Mouse (Mus musculus) embryonic facial prominence, embryonic 13.5 days (tissue): ENCODE measurements at regions not wholly inside any gene's neighbourhood (a gene's known extent, or its start where the extent isn't known, plus 50 kb on each side); places are given as distances from the start of the nearest gene placed in this dataset.

Source experiments
- ATAC-seq: fragments of 200-750 bp; cut with Nextera tagmentation; 2 replicates; pipeline ENCODE4 v1.8.0; 2017; ENCODE audit warnings: low read depth; ENCODE audit not compliant: insufficient number of reproducible peaks, insufficient read depth, low FRiP score, low TSS enrichment
- H3K27ac ChIP-seq: fragments of 300-500 bp; sonication (generic); 2 replicates; pipeline ENCODE4 v1.5.1; 2015; ENCODE audit warnings: moderate library complexity, mild to moderate bottlenecking, inconsistent platforms
- H3K27me3 ChIP-seq: fragments of 300-500 bp; sonication (generic); 2 replicates; pipeline ENCODE4 v1.6.1; 2015; ENCODE audit warnings: mild to moderate bottlenecking, inconsistent platforms
- H3K36me3 ChIP-seq: fragments of 300-500 bp; sonication (generic); 2 replicates; pipeline ENCODE4 v1.6.1; 2015; ENCODE audit warnings: mild to moderate bottlenecking, inconsistent platforms
- H3K4me1 ChIP-seq: fragments of 300-500 bp; sonication (generic); 2 replicates; pipeline ENCODE4 v1.6.1; 2015; ENCODE audit warnings: inconsistent platforms
- H3K4me2 ChIP-seq: fragments of 300-500 bp; sonication (generic); 2 replicates; pipeline ENCODE4 v1.6.1; 2015; ENCODE audit warnings: moderate library complexity, mild to moderate bottlenecking, inconsistent platforms
- H3K4me3 ChIP-seq: fragments of 300-500 bp; sonication (generic); 2 replicates; pipeline ENCODE4 v1.5.1; 2015; ENCODE audit warnings: mild to moderate bottlenecking, inconsistent platforms
- H3K9ac ChIP-seq: fragments of 300-500 bp; sonication (generic); 2 replicates; pipeline ENCODE4 v1.6.1; 2015; ENCODE audit warnings: mild to moderate bottlenecking, inconsistent platforms
- H3K9me3 ChIP-seq: fragments of 300-500 bp; sonication (generic); 2 replicates; pipeline ENCODE4 v1.6.1; 2016; ENCODE audit warnings: inconsistent platforms
- whole genome bisulfite sequencing: fragments of 180-500 bp; shearing (Covaris S2); methylation state at CpG from one replicate; pipeline ENCODE4 v1.1.7; 2015; ENCODE audit warnings: mixed read lengths; 5-methylcytosine and 5-hydroxymethylcytosine counted together

GRCm38 (mm10) chr13:51899319-51900042, 53.0 kb downstream of the Gadd45g start:
- WGBS: 36% methylated on average over 9 of the region's 9 CpGs
- H3K4me2 ChIP-seq: no peak overlapping the region
- no peaks in the 10 kb centered on the region for H3K27me3 ChIP-seq
- H3K36me3 ChIP-seq: no peaks in the 10 kb centered on the region
- H3K4me3 ChIP-seq: no peak overlapping the region
- peaks cover 22% of the 10 kb centered on the region for H3K4me1 ChIP-seq
- no peaks in the 10 kb centered on the region for H3K9me3 ChIP-seq
- no peak overlapping the region for H3K9ac ChIP-seq
- 0 out of 2 replicates have a peak, but pooled peaks have one; percentile 15 for ATAC-seq
- H3K27ac ChIP-seq: no peak overlapping the region

GRCm38 (mm10) chr13:51900043-51900440, 53.6 kb downstream of the Gadd45g start:
- WGBS: 73% methylated on average over 3 of the region's 3 CpGs
- no peak for ATAC-seq
- H3K27me3 ChIP-seq: no peaks in the 10 kb centered on the region
- no peak overlapping the region for H3K4me2 ChIP-seq
- H3K9ac ChIP-seq: no peak overlapping the region
- peaks cover 22% of the 10 kb centered on the region for H3K4me1 ChIP-seq
- H3K27ac ChIP-seq: no peak overlapping the region
- H3K9me3 ChIP-seq: no peaks in the 10 kb centered on the region
- H3K4me3 ChIP-seq: no peak overlapping the region
- H3K36me3 ChIP-seq: no peaks in the 10 kb centered on the region

- H3K4me1 ChIP-seq: peaks cover 22% of the 10 kb centered on the region
- H3K27ac ChIP-seq: peak overlapping the region; percentile 73
- ATAC-seq: no peak
- peak overlapping the region; percentile 58; the same call in 1 of the 2 replicates for H3K9ac ChIP-seq
- H3K36me3 ChIP-seq: no peaks in the 10 kb centered on the region
- H3K4me2 ChIP-seq: peak overlapping the region; percentile 55
- no peaks in the 10 kb centered on the region for H3K9me3 ChIP-seq
- H3K27me3 ChIP-seq: no peaks in the 10 kb centered on the region
- WGBS: 26% methylated on average over 19 of the region's 19 CpGs
- peak overlapping the region; percentile 12 for H3K4me3 ChIP-seq
Measured at GRCm38 (mm10) chr13:51902482-51903285, 56.2 kb downstream of the Gadd45g start.

- ATAC-seq: no peak
- Histone ChIP-seq H3K4me1 (peaks cover 22% of the 10 kb centered on the region), H3K36me3 (no peaks in the 10 kb centered on the region), H3K4me3 (no peak overlapping the region), H3K9ac (no peak overlapping the region), H3K27ac (no peak overlapping the region), H3K9me3 (no peaks in the 10 kb centered on the region), H3K27me3 (no peaks in the 10 kb centered on the region), H3K4me2 (peak overlapping the region; percentile 55)
- WGBS: 28% methylated on average over 11 of the region's 11 CpGs
Measured at GRCm38 (mm10) chr13:51903324-51903939, 57.0 kb downstream of the Gadd45g start.

GRCm38 (mm10) chr13:51905270-51905669, 58.8 kb downstream of the Gadd45g start:
- Histone ChIP-seq H3K27ac (no peak overlapping the region), H3K36me3 (no peaks in the 10 kb centered on the region), H3K9ac (no peak overlapping the region), H3K4me3 (no peak overlapping the region), H3K4me2 (no peak overlapping the region), H3K9me3 (no peaks in the 10 kb centered on the region), H3K4me1 (peaks cover 22% of the 10 kb centered on the region), H3K27me3 (no peaks in the 10 kb centered on the region)
- no peak for ATAC-seq
- 78% methylated on average over 5 of the region's 5 CpGs for WGBS

- Histone ChIP-seq H3K27me3 (no peaks in the 10 kb centered on the region), H3K4me2 (no peak overlapping the region), H3K4me1 (peaks cover 22% of the 10 kb centered on the region), H3K36me3 (no peaks in the 10 kb centered on the region), H3K4me3 (no peak overlapping the region), H3K27ac (no peak overlapping the region), H3K9me3 (no peaks in the 10 kb centered on the region), H3K9ac (no peak overlapping the region)
- no peak for ATAC-seq
- WGBS: 71% methylated on average over 3 of the region's 3 CpGs
Measured at GRCm38 (mm10) chr13:51906103-51906502, 59.6 kb downstream of the Gadd45g start.

GRCm38 (mm10) chr13:51908514-51908913, 62.0 kb downstream of the Gadd45g start:
- H3K36me3 ChIP-seq: no peaks in the 10 kb centered on the region
- ATAC-seq: no peak
- no peak overlapping the region for H3K4me3 ChIP-seq
- H3K4me2 ChIP-seq: no peak overlapping the region
- H3K9ac ChIP-seq: no peak overlapping the region
- H3K9me3 ChIP-seq: no peaks in the 10 kb centered on the region
- H3K27me3 ChIP-seq: no peaks in the 10 kb centered on the region
- peaks cover 4% of the 10 kb centered on the region for H3K4me1 ChIP-seq
- 76% methylated on average over 7 of the region's 7 CpGs for WGBS
- H3K27ac ChIP-seq: no peak overlapping the region

- Histone ChIP-seq H3K9ac (no peak overlapping the region), H3K4me1 (peaks cover under 1% of the 10 kb centered on the region; the same call in 1 of the 2 replicates), H3K27ac (no peak overlapping the region), H3K9me3 (no peaks in the 10 kb centered on the region), H3K4me2 (no peak overlapping the region), H3K4me3 (no peak overlapping the region), H3K27me3 (peaks cover 8% of the 10 kb centered on the region; the same call in 1 of the 2 replicates), H3K36me3 (no peaks in the 10 kb centered on the region)
- WGBS: 55% methylated on average over 17 of the region's 17 CpGs
- no peak for ATAC-seq
Measured at GRCm38 (mm10) chr13:51911296-51911998, 65.0 kb downstream of the Gadd45g start.

- Histone ChIP-seq H3K27me3 (peaks cover 14% of the 10 kb centered on the region), H3K9me3 (no peaks in the 10 kb centered on the region), H3K9ac (no peak overlapping the region), H3K4me1 (peaks cover 11% of the 10 kb centered on the region), H3K36me3 (no peaks in the 10 kb centered on the region), H3K27ac (no peak overlapping the region), H3K4me2 (no peak overlapping the region), H3K4me3 (no peak overlapping the region)
- 68% methylated on average over 5 of the region's 5 CpGs for WGBS
- no peak for ATAC-seq
Measured at GRCm38 (mm10) chr13:51912477-51912876, 66.0 kb downstream of the Gadd45g start.

GRCm38 (mm10) chr13:51912994-51913393, 66.5 kb downstream of the Gadd45g start:
- 94% methylated on average over 3 of the region's 3 CpGs for WGBS
- ATAC-seq: no peak
- no peak overlapping the region for H3K27ac ChIP-seq
- H3K9ac ChIP-seq: no peak overlapping the region
- no peaks in the 10 kb centered on the region for H3K36me3 ChIP-seq
- no peaks in the 10 kb centered on the region for H3K9me3 ChIP-seq
- H3K4me1 ChIP-seq: peaks cover 16% of the 10 kb centered on the region
- H3K4me2 ChIP-seq: no peak overlapping the region
- H3K4me3 ChIP-seq: no peak overlapping the region
- H3K27me3 ChIP-seq: peaks cover 20% of the 10 kb centered on the region

- H3K27me3 ChIP-seq: peaks cover 32% of the 10 kb centered on the region
- H3K4me2 ChIP-seq: 0 out of 2 replicates have a peak overlapping the region, but pooled peaks have one; percentile 22
- H3K27ac ChIP-seq: no peak overlapping the region
- no peak for ATAC-seq
- H3K9ac ChIP-seq: 0 out of 2 replicates have a peak overlapping the region, but pooled peaks have one; percentile 27
- no peak overlapping the region for H3K4me3 ChIP-seq
- H3K36me3 ChIP-seq: no peaks in the 10 kb centered on the region
- no peaks in the 10 kb centered on the region for H3K9me3 ChIP-seq
- 37% methylated on average over 15 of the region's 15 CpGs for WGBS
- peaks cover 54% of the 10 kb centered on the region for H3K4me1 ChIP-seq
Measured at GRCm38 (mm10) chr13:51916666-51917240, 70.3 kb downstream of the Gadd45g start.
